Mouse (Mus musculus): ENCODE measurements around the gene Slc25a42. TPM values are rescaled to one million over a fixed set of nuclear protein-coding genes. Genes with fewer than 3 reads are reported as not detected.

Slc25a42 gene
- 129 and 132 TPM in 2 replicates for polyA plus RNA-seq (2012; rRNA removed)

- peak within 1 kb of the TSS; percentile 83 for H3K27ac ChIP-seq (ENCODE audit: insufficient read depth, low read depth, low read length)
- peak; percentile 100 for DNase-seq
These were observed at the start of gene Slc25a42 for GRCm38 (mm10) chr8:70212112-70213055. TSS of gene Slc25a42 (minus strand) at chr8:70212305.

GRCm38 (mm10) chr8:70259043-70259442 lies 46.9 kb upstream of the Slc25a42 start:
- TF ChIP-seq POLR2A (IDR thresholded peaks at IDR 0.05; ENCODE audit: low read depth, low read length) (no peak), CTCF (conservative IDR thresholded peaks at IDR 0.05; ENCODE audit: insufficient read depth, insufficient read length, low read depth, low read length) (no peak)
- H3K27ac ChIP-seq (ENCODE audit: insufficient read depth, low read depth, low read length) = no peak overlapping the region
- no peak for DNase-seq
- no peaks in the 10 kb centered on the region for H3K27me3 ChIP-seq (replicated peaks; ENCODE audit: control insufficient read depth, insufficient read depth, low read length)
- WGBS = 79% methylated on average over 2 of the region's 2 CpGs
- H3K4me1 ChIP-seq (ENCODE audit: control insufficient read depth, insufficient read depth, low read length) = no peaks in the 10 kb centered on the region
- H3K36me3 ChIP-seq (ENCODE audit: control insufficient read depth, insufficient read depth, low read length) = no peaks in the 10 kb centered on the region; the same call in 1 of the 2 replicates
- H3K4me3 ChIP-seq (ENCODE audit: insufficient read depth, low read depth, low read length) = no peak overlapping the region

More at GRCm38 (mm10) chr8:70212112-70213055, at the start of gene Slc25a42:
- H3K27me3 ChIP-seq (replicated peaks; ENCODE audit: control insufficient read depth, insufficient read depth, low read length) = no peaks in the 10 kb centered on the region
- no peaks in the 10 kb centered on the region for H3K36me3 ChIP-seq (ENCODE audit: control insufficient read depth, insufficient read depth, low read length)
- TF ChIP-seq CTCF (conservative IDR thresholded peaks at IDR 0.05; ENCODE audit: insufficient read depth, insufficient read length, low read depth, low read length) (no peak), POLR2A (IDR thresholded peaks at IDR 0.05; ENCODE audit: low read depth, low read length) (peak; percentile 83)
- peak within 1 kb of the TSS; percentile 68 for H3K4me3 ChIP-seq (ENCODE audit: insufficient read depth, low read depth, low read length)
- H3K4me1 ChIP-seq (ENCODE audit: control insufficient read depth, insufficient read depth, low read length) = peaks cover 29% of the 10 kb centered on the region; the same call in 1 of the 2 replicates
- WGBS = under 1% methylated on average over 66 of the region's 66 CpGs

DNA sequence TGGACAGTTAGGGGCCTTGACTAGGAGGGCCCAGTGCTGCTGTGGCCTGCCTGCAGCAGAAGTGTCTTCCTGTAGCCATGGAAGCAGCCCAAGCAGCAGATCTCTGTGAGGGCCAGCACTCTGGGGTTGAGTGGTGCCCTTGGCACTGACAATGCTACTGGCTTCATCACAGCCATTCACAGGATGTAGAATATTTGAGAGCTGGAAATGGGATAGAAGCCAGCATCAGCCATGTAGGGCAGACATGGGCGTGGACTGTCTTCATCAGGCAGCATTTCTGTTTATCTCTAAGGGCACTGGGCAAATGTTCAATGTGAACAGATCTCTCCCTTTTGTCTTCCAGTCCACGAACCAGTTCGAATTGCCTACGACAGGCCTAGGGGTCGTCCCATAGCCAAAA lies 46.5 kb upstream of the Slc25a42 start:
- H3K27ac ChIP-seq (ENCODE audit: insufficient read depth, low read depth, low read length) = no peak overlapping the region
- no peaks in the 10 kb centered on the region; the same call in 1 of the 2 replicates for H3K36me3 ChIP-seq (ENCODE audit: control insufficient read depth, insufficient read depth, low read length)
- H3K27me3 ChIP-seq (replicated peaks; ENCODE audit: control insufficient read depth, insufficient read depth, low read length) = no peaks in the 10 kb centered on the region
- DNase-seq = no peak
- no peak overlapping the region for H3K4me3 ChIP-seq (ENCODE audit: insufficient read depth, low read depth, low read length)
- TF ChIP-seq CTCF (conservative IDR thresholded peaks at IDR 0.05; ENCODE audit: insufficient read depth, insufficient read length, low read depth, low read length) = no peak
- TF ChIP-seq POLR2A (IDR thresholded peaks at IDR 0.05; ENCODE audit: low read depth, low read length) = no peak
- no peaks in the 10 kb centered on the region for H3K4me1 ChIP-seq (ENCODE audit: control insufficient read depth, insufficient read depth, low read length)
- WGBS = 88% methylated on average over 5 of the region's 5 CpGs

GRCm38 (mm10) chr8:70257456-70257855 lies 45.4 kb upstream of the Slc25a42 start:
- Histone ChIP-seq H3K36me3 (ENCODE audit: control insufficient read depth, insufficient read depth, low read length) (no peaks in the 10 kb centered on the region; the same call in 1 of the 2 replicates), H3K4me3 (ENCODE audit: insufficient read depth, low read depth, low read length) (no peak overlapping the region), H3K27me3 (replicated peaks; ENCODE audit: control insufficient read depth, insufficient read depth, low read length) (no peaks in the 10 kb centered on the region), H3K27ac (ENCODE audit: insufficient read depth, low read depth, low read length) (no peak overlapping the region), H3K4me1 (ENCODE audit: control insufficient read depth, insufficient read depth, low read length) (no peaks in the 10 kb centered on the region)
- 53% methylated on average over 3 of the region's 3 CpGs for WGBS
- no peak for DNase-seq
- no peak for TF ChIP-seq CTCF (conservative IDR thresholded peaks at IDR 0.05; ENCODE audit: insufficient read depth, insufficient read length, low read depth, low read length)

DNA sequence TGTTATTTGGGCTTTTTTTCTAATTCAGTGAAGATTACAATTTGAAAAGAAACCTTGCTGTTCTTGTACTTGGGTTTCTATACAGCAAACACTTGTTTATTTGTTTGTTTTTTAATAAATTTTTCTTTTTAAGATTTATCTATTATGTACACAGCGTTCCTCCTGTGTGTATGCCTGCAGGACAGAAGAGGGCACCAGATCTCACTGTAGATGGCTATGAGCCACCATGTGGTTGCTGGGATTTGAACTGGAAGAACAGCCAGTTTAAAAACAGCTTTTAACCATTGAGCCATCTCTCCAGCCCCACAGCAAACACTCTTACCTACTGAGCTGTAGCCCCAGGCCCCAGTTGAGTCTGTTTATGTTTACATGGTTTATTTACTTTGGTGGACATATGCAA lies 42.5 kb upstream of the Slc25a42 start:
- Histone ChIP-seq H3K4me1 (ENCODE audit: control insufficient read depth, insufficient read depth, low read length) (no peaks in the 10 kb centered on the region), H3K36me3 (ENCODE audit: control insufficient read depth, insufficient read depth, low read length) (peaks cover 2% of the 10 kb centered on the region), H3K27me3 (replicated peaks; ENCODE audit: control insufficient read depth, insufficient read depth, low read length) (no peaks in the 10 kb centered on the region), H3K4me3 (ENCODE audit: insufficient read depth, low read depth, low read length) (no peak overlapping the region), H3K27ac (ENCODE audit: insufficient read depth, low read depth, low read length) (no peak overlapping the region)
- WGBS = 66% methylated on average over 1 of the region's 1 CpGs
- TF ChIP-seq POLR2A (IDR thresholded peaks at IDR 0.05; ENCODE audit: low read depth, low read length) = no peak
- no peak for DNase-seq

DNA sequence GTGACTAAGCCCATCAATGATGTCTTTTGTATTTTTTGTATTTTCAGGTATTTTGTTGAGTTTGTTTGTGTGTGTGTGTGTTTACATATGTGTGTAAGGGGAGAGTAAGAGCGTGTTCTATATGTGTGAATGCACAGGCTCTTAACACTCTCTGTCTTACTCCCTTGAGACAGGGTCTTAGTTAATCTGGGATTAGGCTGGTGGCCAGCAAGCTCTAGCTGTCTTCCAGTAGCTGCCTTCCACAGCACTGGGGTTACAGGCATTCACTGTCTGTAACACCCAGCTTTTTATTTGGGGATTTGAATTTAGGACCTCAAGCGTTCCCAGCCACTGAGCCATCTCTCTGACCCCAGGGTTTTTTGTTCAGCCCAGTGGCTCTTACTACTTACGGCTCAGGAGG lies 35.7 kb upstream of the Slc25a42 start:
- H3K27me3 ChIP-seq (replicated peaks; ENCODE audit: control insufficient read depth, insufficient read depth, low read length) = no peaks in the 10 kb centered on the region
- H3K4me3 ChIP-seq (ENCODE audit: insufficient read depth, low read depth, low read length) = no peak overlapping the region
- 94% methylated on average over 3 of the region's 3 CpGs for WGBS
- no peaks in the 10 kb centered on the region for H3K4me1 ChIP-seq (ENCODE audit: control insufficient read depth, insufficient read depth, low read length)
- H3K36me3 ChIP-seq (ENCODE audit: control insufficient read depth, insufficient read depth, low read length) = peaks cover 4% of the 10 kb centered on the region
- no peak for DNase-seq
- TF ChIP-seq CTCF (conservative IDR thresholded peaks at IDR 0.05; ENCODE audit: insufficient read depth, insufficient read length, low read depth, low read length) (no peak), POLR2A (IDR thresholded peaks at IDR 0.05; ENCODE audit: low read depth, low read length) (no peak)
- no peak overlapping the region for H3K27ac ChIP-seq (ENCODE audit: insufficient read depth, low read depth, low read length)

- no peaks in the 10 kb centered on the region for H3K27me3 ChIP-seq (replicated peaks; ENCODE audit: control insufficient read depth, insufficient read depth, low read length)
- 88% methylated on average over 6 of the region's 6 CpGs for WGBS
- no peak for DNase-seq
- no peak overlapping the region for H3K4me3 ChIP-seq (ENCODE audit: insufficient read depth, low read depth, low read length)
- no peaks in the 10 kb centered on the region for H3K4me1 ChIP-seq (ENCODE audit: control insufficient read depth, insufficient read depth, low read length)
- H3K36me3 ChIP-seq (ENCODE audit: control insufficient read depth, insufficient read depth, low read length) = peaks cover 2% of the 10 kb centered on the region
- TF ChIP-seq POLR2A (IDR thresholded peaks at IDR 0.05; ENCODE audit: low read depth, low read length) = no peak
- H3K27ac ChIP-seq (ENCODE audit: insufficient read depth, low read depth, low read length) = no peak overlapping the region
These were observed 34.5 kb upstream of the Slc25a42 start for GRCm38 (mm10) chr8:70246622-70247021.
